Mouse (Mus musculus): ENCODE results near the gene Ints7.

Ints7 gene

GRCm38 (mm10) chr1:191575458-191576247 is at the start of gene Ints7, which contains the start of gene Dtl:
Ints7 (plus strand) TSS chr1:191575636.
Dtl (minus strand) TSS chr1:191575544.
- DNase-seq (ENCODE audit: low spot score in 2 of 2): peak; percentile 99 to 100

- DNase-seq (ENCODE audit: low spot score in 2 of 2): peak; percentile 58 to 74
Measured at GRCm38 (mm10) chr1:191527089-191527488, 48.3 kb upstream of the Ints7 start.

- peak in 1 of 2 experiments; percentile 46 for DNase-seq (ENCODE audit: low spot score in 2 of 2)
Measured at GRCm38 (mm10) chr1:191527921-191528612, 47.4 kb upstream of the Ints7 start.

- DNase-seq (ENCODE audit: low spot score in 2 of 2): no peak
Measured at GRCm38 (mm10) chr1:191529406-191529805, 46.0 kb upstream of the Ints7 start.

GRCm38 (mm10) chr1:191531023-191531422 is 44.4 kb upstream of the Ints7 start:
- DNase-seq (ENCODE audit: low spot score in 2 of 2): no peak

GRCm38 (mm10) chr1:191534896-191535295 is 40.5 kb upstream of the Ints7 start:
- no peak for DNase-seq (ENCODE audit: low spot score in 2 of 2)

- no peak for DNase-seq (ENCODE audit: low spot score in 2 of 2)
Measured at GRCm38 (mm10) chr1:191540300-191540699, 35.1 kb upstream of the Ints7 start.

- peak; percentile 53 to 79 for DNase-seq (ENCODE audit: low spot score in 2 of 2)
Measured at GRCm38 (mm10) chr1:191541014-191541413, 34.4 kb upstream of the Ints7 start.

- no peak for DNase-seq (ENCODE audit: low spot score in 2 of 2)
Measured at GRCm38 (mm10) chr1:191541619-191542018, 33.8 kb upstream of the Ints7 start.

GRCm38 (mm10) chr1:191543747-191544146 is 31.7 kb upstream of the Ints7 start:
- no peak for DNase-seq (ENCODE audit: low spot score in 2 of 2)

GRCm38 (mm10) chr1:191550786-191551185 is 24.6 kb upstream of the Ints7 start:
- DNase-seq (ENCODE audit: low spot score in 2 of 2): no peak

GRCm38 (mm10) chr1:191557109-191557508 is 18.3 kb upstream of the Ints7 start:
- no peak for DNase-seq (ENCODE audit: low spot score in 2 of 2)

GRCm38 (mm10) chr1:191559779-191560178 is 15.7 kb upstream of the Ints7 start:
- DNase-seq (ENCODE audit: low spot score in 2 of 2): no peak

- DNase-seq (ENCODE audit: low spot score in 2 of 2): peak in 1 of 2 experiments; percentile 38
Measured at GRCm38 (mm10) chr1:191562823-191563365, 12.5 kb upstream of the Ints7 start.

- DNase-seq (ENCODE audit: low spot score in 2 of 2): no peak
Measured at GRCm38 (mm10) chr1:191567859-191568258, 7.6 kb upstream of the Ints7 start.

- DNase-seq (ENCODE audit: low spot score in 2 of 2): no peak
Measured at GRCm38 (mm10) chr1:191569625-191570024, 5.8 kb upstream of the Ints7 start.

- DNase-seq (ENCODE audit: low spot score in 2 of 2): no peak
Measured at GRCm38 (mm10) chr1:191570415-191570814, 5.0 kb upstream of the Ints7 start.

- no peak for DNase-seq (ENCODE audit: low spot score in 2 of 2)
Measured at GRCm38 (mm10) chr1:191573906-191574639, 1.4 kb upstream of the Ints7 start.

- peak; percentile 50 to 71 for DNase-seq (ENCODE audit: low spot score in 2 of 2)
Measured at GRCm38 (mm10) chr1:191574871-191575457, 472 bp upstream of the Ints7 start.

- DNase-seq (ENCODE audit: low spot score in 2 of 2): no peak
Measured at GRCm38 (mm10) chr1:191579524-191579923, 4.1 kb downstream of the Ints7 start.

- no peak for DNase-seq (ENCODE audit: low spot score in 2 of 2)
Measured at GRCm38 (mm10) chr1:191581641-191582040, 6.2 kb downstream of the Ints7 start.

GRCm38 (mm10) chr1:191583836-191584235 is 8.4 kb downstream of the Ints7 start:
- DNase-seq (ENCODE audit: low spot score in 2 of 2): no peak
